Mouse (Mus musculus) right cerebral cortex, postnatal 10 days (tissue): ENCODE data around the gene Plcd4.
"Not testable (repeated sequence)": the region's sequence is repeated elsewhere in the genome, so short reads cannot be mapped to it uniquely, and the experiment has no call there.

Experiments
- DNase-seq, 2 experiments: peaks; one replicate each; pipeline ENCODE4 v3.0.0; 2021; ENCODE audit warnings: low spot score in 2 of 2

The Plcd4 gene

DNA sequence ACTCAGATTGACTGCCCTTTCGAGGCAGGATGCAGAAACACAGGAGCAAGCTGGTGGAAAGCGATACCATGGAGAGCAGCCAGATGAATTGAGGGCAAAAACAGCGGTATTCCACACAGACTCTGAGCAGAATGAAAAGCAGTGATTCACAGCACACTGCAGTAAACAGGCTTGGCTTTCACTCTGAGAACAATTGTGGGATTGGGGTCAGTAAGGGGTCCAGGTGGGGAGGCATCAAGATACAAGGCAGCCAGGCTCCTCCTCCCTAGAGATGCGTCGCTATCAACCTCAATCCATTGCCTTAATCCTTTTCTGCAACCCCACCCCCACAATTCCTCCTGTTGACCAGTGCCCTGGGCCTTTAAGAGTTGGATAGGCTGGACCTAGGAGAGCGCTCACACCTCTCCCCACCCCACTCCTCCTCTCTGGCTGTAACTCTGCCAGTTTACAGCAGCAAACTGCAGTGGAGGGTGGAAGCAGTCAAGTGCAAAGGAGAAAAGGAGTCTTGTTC is at the start of gene Plcd4:
Gene Plcd4, plus strand, starts transcription at position 438 of the 511 bp plus-strand sequence.
- DNase-seq, result peak; percentile 54 to 63

DNA sequence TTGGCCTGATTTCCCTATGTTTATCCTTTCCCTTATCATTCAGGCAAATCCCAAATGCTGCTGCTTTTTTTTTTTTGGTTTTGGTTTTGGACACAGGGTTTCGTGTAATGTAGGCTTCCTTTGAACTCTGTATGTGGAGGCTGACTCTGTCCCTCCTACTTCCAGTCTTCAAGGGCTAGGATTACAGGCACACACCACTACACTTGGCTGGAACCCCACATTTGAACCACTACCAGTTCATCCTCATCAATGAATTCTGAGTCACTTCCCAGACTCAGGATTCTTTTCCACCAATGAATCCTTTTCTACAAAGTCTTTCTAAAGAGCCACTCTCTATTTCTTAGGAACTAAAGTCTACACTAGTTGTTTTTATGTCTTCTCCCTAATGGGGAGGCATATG is 41.6 kb upstream of the Plcd4 start:
- no peak for DNase-seq

DNA sequence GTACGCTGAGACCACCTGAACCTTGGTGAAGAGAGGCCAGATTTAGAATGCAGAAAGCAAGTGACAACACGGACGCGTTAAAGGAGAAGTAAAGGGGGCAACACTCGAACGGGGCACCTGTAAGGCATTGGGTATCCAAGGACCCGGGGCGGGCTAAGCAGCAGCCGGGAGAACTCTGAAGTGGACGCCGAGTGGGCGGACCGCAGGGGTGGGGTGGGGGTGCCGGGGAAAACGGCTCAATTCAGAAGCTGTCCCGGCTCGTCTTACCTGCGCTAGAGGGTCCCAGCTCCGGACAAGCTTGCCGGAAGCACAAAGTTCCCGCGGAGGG is 37.3 kb upstream of the Plcd4 start:
- no peak for DNase-seq

DNA sequence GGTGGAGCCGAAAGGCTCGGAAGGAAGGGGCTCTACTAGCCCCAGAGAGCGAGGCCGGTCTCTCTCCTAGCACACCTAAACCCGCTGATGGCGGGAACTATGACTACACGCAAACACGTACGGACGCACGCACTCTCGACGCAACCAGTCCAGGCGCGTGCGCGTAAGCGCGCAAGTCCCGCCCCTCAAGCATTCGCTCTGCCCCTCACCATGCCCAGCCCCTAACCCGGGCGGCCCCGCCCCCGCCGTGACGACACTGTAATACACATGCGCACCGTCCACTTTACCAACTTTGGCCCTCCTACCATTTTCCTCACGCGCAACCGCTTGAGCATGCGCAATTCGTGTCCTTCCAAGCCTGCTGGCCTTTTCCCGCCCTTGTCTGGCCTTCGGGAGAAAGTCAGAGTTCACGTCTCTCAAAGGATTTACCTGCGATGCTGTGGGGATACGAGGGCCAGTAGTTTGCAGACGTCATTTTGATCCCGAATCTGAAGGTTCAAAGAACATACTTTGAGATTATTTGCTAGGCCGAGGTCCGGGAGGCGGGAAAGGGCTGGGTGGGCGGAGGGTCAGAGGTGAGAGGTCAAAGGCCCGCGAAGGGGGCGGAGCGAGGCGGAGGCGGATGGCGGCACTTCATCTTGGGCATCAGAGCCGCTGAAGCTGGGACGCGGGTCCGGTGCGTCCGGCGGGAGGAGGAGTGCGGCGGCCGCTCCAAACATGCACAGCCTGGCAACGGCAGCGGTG is 36.8 kb upstream of the Plcd4 start, which contains the start of gene Cnot9:
Gene Cnot9, plus strand, starts transcription at position 338 of the 744 bp plus-strand sequence.
- peak; percentile 100 for DNase-seq

DNA sequence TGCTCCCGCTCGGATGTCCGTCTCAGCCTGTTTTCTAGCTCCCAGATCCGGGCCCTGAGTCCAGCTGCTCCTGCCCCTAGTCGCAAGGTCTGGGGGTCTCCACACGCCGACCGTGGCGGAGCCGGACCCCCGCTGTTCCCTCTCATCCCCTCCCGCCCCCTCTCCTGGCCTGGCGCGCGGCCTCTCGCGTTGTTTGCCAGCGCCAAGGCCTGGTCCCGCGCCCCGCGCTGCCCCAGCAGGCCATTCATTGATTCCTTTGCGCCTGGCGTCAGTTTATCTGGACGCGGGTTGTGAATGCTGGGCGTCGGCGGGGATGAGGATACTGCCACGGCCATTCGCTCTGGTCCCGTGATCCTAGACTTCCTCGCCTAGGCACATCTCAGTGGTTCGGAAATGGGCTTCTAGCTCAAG is 36.2 kb upstream of the Plcd4 start:
- DNase-seq, result peak; percentile 50 to 66

DNA sequence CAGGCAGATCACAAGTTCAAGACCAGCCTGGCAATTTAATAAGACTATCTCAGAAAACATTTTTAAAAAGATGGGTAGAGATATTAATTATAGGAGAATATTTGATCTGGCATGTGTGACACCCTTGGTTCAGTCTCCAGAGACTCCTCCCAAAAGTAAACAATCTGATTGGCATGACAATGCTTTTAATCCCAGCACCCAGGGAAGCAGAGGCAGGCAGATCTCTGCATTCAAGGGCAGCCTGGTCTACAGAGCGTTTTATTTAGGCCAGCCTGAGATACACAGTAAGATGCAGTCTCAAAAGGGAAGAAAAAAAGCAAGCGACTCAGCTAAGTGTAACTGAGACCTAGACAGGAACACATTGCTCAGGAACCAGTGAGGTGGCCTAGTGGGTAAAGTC is 34.9 kb upstream of the Plcd4 start:
- no peak for DNase-seq

DNA sequence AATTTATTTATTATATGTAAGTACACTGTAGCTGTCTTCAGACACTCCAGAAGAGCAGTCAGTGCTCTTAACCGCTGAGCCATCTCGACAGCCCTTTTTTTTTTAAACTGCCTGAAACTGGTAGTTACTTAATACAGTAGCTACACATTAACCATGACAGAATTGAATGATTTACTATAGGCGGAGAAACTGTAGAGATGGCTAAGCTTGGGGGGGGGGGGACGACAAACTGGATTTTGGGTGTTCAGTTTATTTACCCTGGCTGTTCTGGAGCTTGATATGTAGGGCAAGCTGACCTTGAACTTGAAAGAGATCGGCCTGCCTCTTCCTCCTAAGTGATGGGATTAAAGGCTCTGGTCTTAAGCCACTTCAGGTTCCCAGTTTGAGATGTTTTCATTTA is 31.4 kb upstream of the Plcd4 start:
- no peak for DNase-seq

DNA sequence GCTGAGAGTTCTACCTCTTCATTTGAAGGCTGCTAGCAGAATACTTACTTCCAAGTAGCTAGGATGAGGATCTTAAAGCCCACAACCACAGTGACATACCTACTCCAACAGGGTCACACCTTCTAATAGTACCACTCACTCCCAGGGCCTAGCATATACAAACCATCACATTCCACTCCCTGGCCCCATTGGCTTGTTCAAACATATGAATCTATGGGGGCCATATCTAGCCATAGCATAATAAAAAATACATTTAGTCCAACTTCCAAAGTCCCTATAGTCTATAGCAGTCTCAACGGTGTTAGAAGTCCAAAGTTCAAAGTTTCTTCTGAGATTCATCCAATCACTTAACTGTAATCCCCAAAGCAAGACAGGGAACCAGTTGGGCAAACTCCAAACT is 29.7 kb upstream of the Plcd4 start:
- DNase-seq, result not testable (repeated sequence)

DNA sequence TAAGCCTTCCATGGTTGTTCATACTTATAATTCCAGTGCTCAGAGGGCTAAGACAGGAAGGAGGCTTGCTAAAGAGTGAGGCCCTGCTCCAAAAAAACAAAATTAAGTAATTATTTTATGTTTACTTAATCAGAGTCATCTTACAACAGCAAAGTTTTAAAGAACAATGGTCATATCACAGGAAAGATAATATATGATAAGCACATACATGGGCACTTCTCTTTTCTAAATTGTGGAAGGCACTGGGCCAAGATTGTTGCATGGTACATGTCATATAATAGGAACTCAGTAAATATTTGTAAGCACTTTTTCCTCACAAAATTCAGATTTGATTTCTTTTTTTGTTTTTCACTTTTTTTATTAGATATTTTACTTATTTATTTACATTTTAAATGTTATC is 22.8 kb upstream of the Plcd4 start:
- no peak for DNase-seq

DNA sequence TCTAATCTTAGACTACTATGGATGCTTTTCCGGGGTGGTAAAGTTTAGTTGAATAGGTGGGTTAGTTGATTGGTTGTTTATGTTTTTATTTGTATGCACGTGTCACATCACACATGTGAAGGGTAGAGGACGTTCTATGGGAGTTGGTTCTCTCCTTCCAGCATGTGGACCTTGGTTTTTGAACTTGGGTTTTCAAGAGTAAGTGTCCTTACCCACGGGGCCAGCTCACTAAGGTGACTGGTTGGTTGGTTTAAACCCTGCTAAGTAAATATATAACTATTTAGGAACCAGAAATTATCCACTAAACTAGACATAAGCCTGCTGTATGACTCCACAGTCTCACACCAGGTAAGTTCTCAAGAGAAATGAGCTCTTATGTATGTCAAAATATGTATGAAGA is 17.9 kb upstream of the Plcd4 start:
- DNase-seq, result no peak

DNA sequence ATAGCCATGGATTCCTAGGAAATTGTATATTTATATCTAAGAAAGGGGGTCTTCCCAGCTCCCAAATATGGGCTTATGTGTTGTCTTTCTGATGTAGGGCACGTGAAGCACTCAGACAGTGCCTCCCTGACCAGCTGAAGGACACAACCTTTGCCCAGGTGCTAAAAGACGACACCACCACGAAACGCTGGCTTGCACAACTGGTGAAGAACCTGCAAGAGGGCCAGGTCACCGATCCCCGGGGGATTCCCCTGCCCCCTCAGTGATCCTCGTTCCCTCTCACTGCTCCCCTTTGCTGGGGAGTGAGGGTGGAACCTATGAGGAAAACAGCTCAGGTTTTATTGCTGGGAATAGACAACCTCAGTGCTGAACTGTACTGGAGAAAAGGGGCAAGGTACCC is 14.1 kb upstream of the Plcd4 start:
- DNase-seq, result no peak

DNA sequence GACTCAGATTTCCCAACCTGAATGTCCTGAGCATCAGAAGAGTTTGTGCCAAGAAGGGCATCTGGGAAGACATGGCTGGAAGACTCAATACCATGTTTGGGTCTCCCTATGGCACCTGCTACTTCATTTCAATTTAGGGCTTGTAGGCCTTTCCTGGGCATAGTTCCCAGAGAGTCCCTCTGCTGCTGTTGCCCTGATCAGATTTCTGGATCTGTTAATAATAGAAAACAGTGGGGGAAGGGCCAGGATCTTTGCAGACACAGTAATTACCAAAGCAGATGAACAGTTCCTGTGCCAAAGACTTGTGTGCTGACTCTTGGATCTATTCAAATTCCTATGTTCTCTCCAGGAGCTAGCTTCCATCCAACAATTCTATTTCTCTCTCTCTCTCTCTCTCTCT is 4.0 kb upstream of the Plcd4 start:
- DNase-seq, result peak; percentile 38 to 48

DNA sequence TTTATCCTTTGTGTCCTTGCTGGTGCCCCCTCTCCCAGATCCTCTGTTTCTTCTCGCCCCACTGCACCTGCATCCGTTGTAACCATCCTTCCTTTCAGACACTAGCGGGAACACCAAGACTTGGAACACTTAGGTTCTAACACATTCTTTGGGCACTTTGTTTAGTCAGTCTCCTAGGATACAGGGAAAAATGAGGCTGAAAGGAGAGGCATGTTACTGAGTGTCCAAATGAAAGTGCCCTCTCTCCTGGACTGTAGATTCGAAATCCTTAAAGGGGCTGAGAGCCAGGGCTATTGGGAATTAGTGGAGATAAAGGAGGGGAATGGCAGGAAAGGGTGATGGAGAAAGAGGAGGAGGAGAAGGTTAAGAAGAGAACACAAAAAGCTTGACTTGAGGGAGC is 1.5 kb downstream of the Plcd4 start, which contains the start of gene Usp37:
Gene Usp37, minus strand, starts transcription at position 101 of the 400 bp plus-strand sequence.
- DNase-seq, result no peak

DNA sequence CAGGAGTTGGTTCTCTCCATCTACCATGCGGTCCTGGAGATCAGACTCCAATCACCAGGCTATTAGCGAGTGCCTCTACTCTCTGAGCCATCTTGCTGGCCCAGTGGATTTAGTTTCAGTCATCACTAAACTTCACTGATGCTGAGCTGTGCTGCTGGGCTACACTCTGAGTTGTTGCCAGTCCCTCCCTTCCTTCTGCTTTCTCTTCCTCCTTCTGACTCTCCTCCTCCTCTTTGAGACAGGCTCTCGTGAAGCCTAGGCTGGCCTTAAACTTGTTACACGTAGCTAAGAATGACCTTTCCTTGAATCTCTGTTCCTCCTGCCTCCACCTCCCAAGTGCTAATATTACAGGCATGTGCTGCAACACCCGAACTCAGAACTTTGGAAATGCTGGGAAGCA is 16.4 kb downstream of the Plcd4 start:
- no peak for DNase-seq

DNA sequence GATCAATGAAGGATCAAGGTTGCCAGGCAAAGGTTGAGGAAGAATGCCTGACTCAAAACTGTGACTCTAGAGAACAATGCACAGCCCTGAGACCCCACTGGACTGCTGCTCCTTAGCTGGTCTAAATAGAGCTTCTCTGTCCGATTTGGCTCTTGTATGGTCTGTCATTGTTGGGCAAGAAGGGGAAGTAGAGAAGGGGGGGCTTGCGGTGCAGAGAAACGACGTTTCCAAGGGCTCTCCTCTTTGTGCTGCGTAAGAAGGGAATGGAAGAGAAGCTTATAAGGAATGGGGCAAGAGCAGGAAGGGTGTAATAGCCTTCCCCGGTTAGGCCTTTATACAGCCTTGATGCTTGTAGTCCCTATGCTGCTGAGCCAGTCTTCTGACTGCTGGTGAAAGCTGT is 23.1 kb downstream of the Plcd4 start:
- no peak for DNase-seq

DNA sequence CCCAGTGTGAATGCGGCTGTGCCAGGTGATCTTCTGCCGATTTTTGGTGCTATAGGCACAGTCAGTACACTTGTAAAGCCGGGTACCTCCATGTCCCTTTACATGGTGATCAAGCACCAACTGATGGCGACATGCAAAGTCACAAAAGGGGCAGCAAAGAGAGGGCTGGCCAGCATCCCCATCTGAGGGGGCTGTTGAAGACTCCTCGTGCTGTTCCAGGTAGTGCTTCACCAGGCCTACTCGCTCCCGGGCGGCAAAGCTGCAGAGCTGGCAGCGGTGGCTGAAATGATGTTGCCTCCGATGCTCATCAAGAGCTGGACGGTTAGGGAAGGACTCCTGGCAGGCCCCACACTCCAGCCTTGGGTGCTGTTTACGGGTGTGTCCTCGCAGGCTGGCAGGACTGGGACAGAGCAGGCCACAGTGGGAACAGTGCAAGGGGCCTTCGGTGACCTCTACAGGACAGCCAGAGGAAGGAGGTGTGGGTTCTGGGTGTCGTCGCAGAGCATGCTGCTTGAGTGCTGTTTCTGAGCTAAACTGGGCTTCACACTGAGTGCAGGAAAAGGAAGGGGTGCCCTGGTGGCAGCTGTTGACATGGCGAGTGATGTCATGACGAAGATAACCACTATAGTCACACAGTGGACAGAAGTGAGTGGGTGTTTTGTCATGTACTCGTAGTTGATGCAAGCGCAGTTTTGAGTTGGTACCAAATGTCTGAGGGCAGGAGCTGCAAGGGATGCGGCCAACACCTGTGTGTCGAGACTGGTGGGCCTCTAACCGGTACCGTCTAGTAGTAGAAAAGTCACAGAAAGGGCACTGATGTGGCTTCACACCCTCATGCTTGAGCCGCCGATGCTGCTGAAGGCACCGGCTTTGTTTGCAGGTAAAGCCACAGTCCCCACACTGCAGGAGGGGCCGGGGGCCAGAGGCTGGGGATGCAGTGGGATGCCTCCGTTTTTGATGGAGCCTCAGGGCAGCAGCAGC is 27.3 kb downstream of the Plcd4 start:
- DNase-seq, result no peak

DNA sequence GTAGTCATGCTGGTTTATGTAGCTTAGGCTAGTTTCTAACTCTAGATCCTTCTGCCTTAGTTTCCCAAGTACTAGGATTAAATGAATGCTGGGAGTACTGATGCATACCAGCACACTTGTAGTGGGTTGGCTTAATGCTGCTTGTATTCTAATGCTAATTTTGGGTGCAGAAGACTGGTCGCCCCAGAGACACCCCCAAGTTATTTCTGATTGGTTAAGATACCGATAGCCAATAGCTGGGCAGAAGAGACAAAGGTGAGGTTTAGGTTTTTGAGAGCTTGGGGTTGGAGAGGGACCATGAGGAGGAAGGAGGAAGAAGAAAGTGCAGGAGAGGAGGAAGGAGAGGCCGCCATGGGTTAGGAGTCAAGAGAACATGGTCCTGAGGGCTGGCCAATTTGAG is 39.9 kb downstream of the Plcd4 start:
- no peak for DNase-seq

DNA sequence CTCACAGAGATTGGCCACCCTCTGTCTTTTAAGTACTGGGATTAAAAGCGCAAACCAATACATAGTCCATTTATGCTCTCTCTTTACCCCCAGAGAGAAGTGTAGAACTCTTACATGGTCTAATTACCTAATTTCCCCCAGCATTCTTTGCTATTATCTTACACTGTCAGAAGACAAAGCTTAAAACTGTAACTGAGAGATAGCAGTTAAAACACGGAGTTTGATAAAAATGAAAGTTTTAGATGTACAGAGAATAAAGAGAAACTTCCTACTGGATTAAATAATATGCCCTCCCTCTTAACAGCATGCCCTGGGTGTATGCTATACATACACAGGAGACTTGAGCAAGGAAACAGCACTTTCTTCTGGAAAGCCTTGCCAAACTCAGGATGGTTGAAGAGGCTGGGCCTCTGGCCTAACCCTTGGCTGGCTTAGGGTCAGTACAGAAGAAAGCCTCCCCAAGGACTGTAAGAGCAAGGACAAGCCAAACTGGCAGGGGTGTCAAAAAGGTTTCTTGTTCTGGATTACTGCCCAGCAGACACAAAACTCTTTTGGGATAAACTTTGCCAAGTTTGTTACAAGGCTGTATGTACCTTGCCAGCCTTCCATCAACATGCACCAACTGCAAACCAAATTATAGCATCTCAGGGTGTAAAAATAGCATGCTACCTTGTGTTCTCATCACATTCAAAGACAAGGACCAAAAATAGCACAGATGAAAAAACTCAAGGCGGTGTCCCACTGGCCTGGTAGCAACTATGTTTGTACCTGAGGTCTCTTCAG is 42.1 kb downstream of the Plcd4 start:
- peak in 1 of 2 experiments; percentile 45 for DNase-seq

DNA sequence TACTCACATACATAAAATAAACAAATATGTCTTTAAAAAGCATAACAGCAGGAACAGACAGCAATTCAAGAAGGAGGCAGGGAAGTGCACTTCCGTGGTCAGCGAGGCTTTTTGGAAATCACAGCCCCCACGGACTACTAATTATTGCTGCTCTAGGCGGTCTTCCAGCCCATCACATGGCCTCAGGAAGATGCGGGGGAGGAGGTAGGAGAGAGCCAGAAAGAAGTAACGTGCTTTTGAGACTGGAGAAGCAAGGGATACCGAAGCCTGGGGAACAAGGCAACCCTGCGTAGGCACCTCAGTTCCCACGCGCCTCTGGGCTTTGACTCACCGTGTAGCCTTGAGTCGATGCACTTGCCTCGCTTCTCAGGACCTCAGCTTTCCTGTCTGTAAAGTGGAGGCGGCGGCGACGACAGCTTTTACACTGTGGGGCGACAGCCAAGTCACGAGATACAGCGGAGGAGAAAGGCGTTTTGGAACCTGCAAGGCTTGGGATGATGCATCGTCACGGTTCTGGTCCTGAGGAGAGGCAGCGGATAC is 44.6 kb downstream of the Plcd4 start:
- DNase-seq, result no peak

DNA sequence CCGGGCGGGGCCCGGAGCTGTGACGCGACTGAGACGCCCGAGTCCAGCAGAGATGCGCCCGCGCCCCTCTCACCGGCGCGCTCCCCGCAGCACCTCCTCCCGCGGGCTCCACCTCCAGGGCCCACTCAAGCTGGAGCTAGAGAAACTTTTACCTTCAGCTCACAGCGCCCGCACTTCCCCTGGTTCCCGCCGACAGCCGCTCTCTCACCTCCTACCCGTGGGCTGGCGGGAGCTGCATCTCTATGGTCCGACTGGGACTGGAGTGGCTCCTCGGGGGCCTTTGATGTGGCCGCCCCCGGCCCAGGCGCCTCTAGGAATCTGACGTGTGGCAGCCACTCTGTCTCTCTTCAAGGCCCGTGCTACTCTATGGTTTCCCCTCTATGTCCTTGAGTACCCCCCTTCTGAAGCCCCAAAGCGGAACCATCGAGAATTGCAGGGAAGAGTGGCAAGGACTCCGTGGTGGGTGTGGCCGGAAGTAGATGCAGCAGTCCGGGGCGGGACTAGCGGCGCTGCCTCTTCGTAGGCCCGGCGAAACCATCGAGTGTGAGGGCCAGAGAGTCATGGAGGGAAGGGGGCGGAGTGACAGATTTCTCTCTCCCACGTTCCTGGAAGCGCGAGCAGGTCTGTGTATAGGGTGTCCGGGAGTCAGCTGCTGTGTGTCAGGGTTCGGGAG is 45.2 kb downstream of the Plcd4 start, which contains the start of the genes Zfp142 and Bcs1l:
Gene Zfp142, minus strand, starts transcription at position 474 of the 673 bp plus-strand sequence.
Gene Bcs1l, plus strand, starts transcription at position 517 of the 673 bp plus-strand sequence.
- DNase-seq, result peak; percentile 99

DNA sequence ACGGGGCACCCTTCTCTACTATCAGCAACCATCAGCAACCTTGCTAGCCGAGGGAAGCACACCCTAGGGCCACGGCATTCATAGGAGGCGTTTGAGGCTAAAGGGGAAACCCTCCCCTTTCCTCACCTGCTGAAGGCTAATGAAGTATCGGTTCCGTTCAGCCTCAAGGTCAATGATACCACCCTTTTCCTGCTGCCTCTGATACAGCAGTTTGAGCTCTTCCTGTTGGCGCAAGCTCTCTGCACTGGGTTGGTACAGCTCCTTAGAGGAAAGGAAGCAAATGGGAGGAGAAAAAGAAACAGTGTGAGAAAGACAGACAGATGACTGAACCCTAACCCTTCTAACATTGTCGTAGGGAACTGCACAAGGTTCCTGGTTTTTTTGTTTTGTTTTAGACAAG is 51.7 kb downstream of the Plcd4 start:
- no peak for DNase-seq
